Mouse (Mus musculus): Measurements from ENCODE around the gene Tfap2e. TPM values are rescaled to one million over a fixed set of nuclear protein-coding genes. Genes with fewer than 3 reads are reported as not detected.
A peak's percentile ranks its signal among the peaks of the same experiment; 100 is the strongest.

Tfap2e gene
- total RNA-seq (2021): not detected
- long read RNA-seq, experiment 1: 0 reads
- long read RNA-seq, experiment 2: 0 reads

- intact Hi-C loops (cut with DNase I): no loop called here
- peak; percentile 41 to 47 for DNase-seq
These were observed at the start of gene Tfap2e for GRCm38 (mm10) chr4:126736001-126736414. Tfap2e (minus strand) TSS chr4:126736240.

- no peak for DNase-seq
- intact Hi-C loops (cut with DNase I): no loop called here
These were observed 47.0 kb upstream of the Tfap2e start for GRCm38 (mm10) chr4:126782996-126783395.

GRCm38 (mm10) chr4:126782512-126782911 lies 46.5 kb upstream of the Tfap2e start:
- intact Hi-C loops (cut with DNase I): no loop called here
- no peak for DNase-seq

GRCm38 (mm10) chr4:126781871-126782270 lies 45.8 kb upstream of the Tfap2e start:
- intact Hi-C loops (cut with DNase I): no loop called here
- DNase-seq: no peak

- DNase-seq: no peak
- intact Hi-C loops (cut with DNase I): no loop called here
These were observed 44.1 kb upstream of the Tfap2e start for GRCm38 (mm10) chr4:126779826-126780775.

- no peak for DNase-seq
- intact Hi-C loops (cut with DNase I): no loop called here
These were observed 43.1 kb upstream of the Tfap2e start for GRCm38 (mm10) chr4:126779148-126779581.

- DNase-seq: no peak
- intact Hi-C loops (cut with DNase I): no loop called here
These were observed 39.1 kb upstream of the Tfap2e start for GRCm38 (mm10) chr4:126775182-126775581.

GRCm38 (mm10) chr4:126773871-126774270 lies 37.8 kb upstream of the Tfap2e start:
- intact Hi-C loops (cut with DNase I): no loop called here
- DNase-seq: no peak

GRCm38 (mm10) chr4:126770831-126771230 lies 34.8 kb upstream of the Tfap2e start:
- no peak for DNase-seq
- intact Hi-C loops (cut with DNase I): no loop called here

- intact Hi-C loops (cut with DNase I): no loop called here
- DNase-seq: no peak
These were observed 33.9 kb upstream of the Tfap2e start for GRCm38 (mm10) chr4:126769800-126770563.

- no peak for DNase-seq
- intact Hi-C loops (cut with DNase I): no loop called here
These were observed 27.4 kb upstream of the Tfap2e start for GRCm38 (mm10) chr4:126763483-126763882.

GRCm38 (mm10) chr4:126762586-126763359 lies 26.7 kb upstream of the Tfap2e start:
- intact Hi-C loops (cut with DNase I): no loop called here
- DNase-seq: no peak

GRCm38 (mm10) chr4:126759435-126759834 lies 23.4 kb upstream of the Tfap2e start:
- intact Hi-C loops (cut with DNase I): no loop called here
- no peak for DNase-seq

GRCm38 (mm10) chr4:126758299-126758698 lies 22.3 kb upstream of the Tfap2e start:
- intact Hi-C loops (cut with DNase I): no loop called here
- no peak for DNase-seq

- intact Hi-C loops (cut with DNase I): no loop called here
- peak in 1 of 2 experiments; percentile 51 for DNase-seq
These were observed 20.7 kb upstream of the Tfap2e start for GRCm38 (mm10) chr4:126756766-126757165.

GRCm38 (mm10) chr4:126754736-126755374 lies 18.8 kb upstream of the Tfap2e start:
- intact Hi-C loops (cut with DNase I): no loop called here
- DNase-seq: no peak

GRCm38 (mm10) chr4:126754231-126754611 lies 18.2 kb upstream of the Tfap2e start:
- intact Hi-C loops (cut with DNase I): no loop called here

GRCm38 (mm10) chr4:126753268-126754230 lies 17.5 kb upstream of the Tfap2e start, which contains the start of the genes Ncdn and AU040320:
Ncdn (minus strand) TSS chr4:126753438.
AU040320 (plus strand) TSS chr4:126753544.
- DNase-seq: peak; percentile 95
- intact Hi-C loops (cut with DNase I): loop anchor here (2.0 kb wide), 1 partner anchor 87 kb away; no protein-coding TSS in a partner anchor

More at GRCm38 (mm10) chr4:126754231-126754611, 18.2 kb upstream of the Tfap2e start:
- no peak for DNase-seq

Measured in heart, postnatal 14 days (tissue).